Mouse (Mus musculus): ENCODE results near the gene Gstm1.
A peak's percentile ranks its signal among the peaks of the same experiment; 100 is the strongest.
"Not testable (repeated sequence)": the region's sequence is repeated elsewhere in the genome, so short reads cannot be mapped to it uniquely, and the experiment has no call there.

Gstm1 gene

GRCm38 (mm10) chr3:108014098-108014973, 3.4 kb downstream of the Gstm1 start:
- peak; percentile 95 for DNase-seq

GRCm38 (mm10) chr3:108013331-108013871, 4.4 kb downstream of the Gstm1 start:
- peak; percentile 97 for DNase-seq

- peak; percentile 86 for DNase-seq
Observed at GRCm38 (mm10) chr3:108011558-108011957, 6.2 kb downstream of the Gstm1 start.

- peak; percentile 97 for DNase-seq
Observed at GRCm38 (mm10) chr3:108010286-108010685, 7.5 kb downstream of the Gstm1 start.

GRCm38 (mm10) chr3:108002021-108002420, 15.8 kb downstream of the Gstm1 start:
- peak; percentile 92 for DNase-seq

- DNase-seq, result peak; percentile 73
Observed at GRCm38 (mm10) chr3:107999491-107999890, 18.3 kb downstream of the Gstm1 start.

GRCm38 (mm10) chr3:107998591-107998990, 19.2 kb downstream of the Gstm1 start:
- peak; percentile 39 for DNase-seq

GRCm38 (mm10) chr3:107996576-107996975, 21.2 kb downstream of the Gstm1 start:
- peak; percentile 61 for DNase-seq

- DNase-seq, result not testable (repeated sequence)
Observed at GRCm38 (mm10) chr3:107995974-107996373, 21.8 kb downstream of the Gstm1 start.

GRCm38 (mm10) chr3:107986041-107986562, 31.7 kb downstream of the Gstm1 start, which contains the start of gene Gstm2:
Gstm2 (minus strand) TSS chr3:107986453.
- peak; percentile 98 for DNase-seq

- DNase-seq, result peak; percentile 94
Observed at GRCm38 (mm10) chr3:107985141-107985540, 32.6 kb downstream of the Gstm1 start.

GRCm38 (mm10) chr3:107984471-107984870, 33.3 kb downstream of the Gstm1 start:
- DNase-seq, result peak; percentile 84

GRCm38 (mm10) chr3:107983771-107984170, 34.0 kb downstream of the Gstm1 start:
- DNase-seq, result peak; percentile 86

- DNase-seq, result peak; percentile 82
Observed at GRCm38 (mm10) chr3:107982726-107983125, 35.0 kb downstream of the Gstm1 start.

GRCm38 (mm10) chr3:107981261-107981660, 36.5 kb downstream of the Gstm1 start:
- DNase-seq, result peak; percentile 71

GRCm38 (mm10) chr3:107977691-107978090, 40.1 kb downstream of the Gstm1 start:
- peak; percentile 28 for DNase-seq

GRCm38 (mm10) chr3:107974237-107974636, 43.5 kb downstream of the Gstm1 start:
- DNase-seq, result peak; percentile 88

- DNase-seq, result peak; percentile 72
Observed at GRCm38 (mm10) chr3:107972070-107972469, 45.7 kb downstream of the Gstm1 start.

GRCm38 (mm10) chr3:107971101-107971500, 46.7 kb downstream of the Gstm1 start:
- peak; percentile 97 for DNase-seq

- peak; percentile 83 for DNase-seq
Observed at GRCm38 (mm10) chr3:107968724-107969395, 48.9 kb downstream of the Gstm1 start, which contains the start of gene Gstm3. Gstm3 (minus strand) TSS chr3:107969283.

- peak; percentile 65 for DNase-seq
Observed at GRCm38 (mm10) chr3:107966631-107967030, 51.1 kb downstream of the Gstm1 start.

- peak; percentile 29 for DNase-seq
Observed at GRCm38 (mm10) chr3:107965592-107965991, 52.2 kb downstream of the Gstm1 start.

GRCm38 (mm10) chr3:107964656-107965308, 53.0 kb downstream of the Gstm1 start:
- DNase-seq, result peak; percentile 88
